Mouse (Mus musculus) stomach, postnatal 0 days (tissue): ENCODE measurements around the gene Ngly1.

Source experiments
- CTCF ChIP-seq: IDR thresholded peaks from 2 replicates; pipeline ENCODE4 v1.5.1; 2016; ENCODE audit warnings: antibody characterized with exemption, low read depth, mild to moderate bottlenecking, moderate library complexity
- EP300 ChIP-seq: optimal IDR thresholded peaks from 2 replicates; pipeline ENCODE3; 2016; ENCODE audit warnings: antibody characterized with exemption

GRCm38 (mm10) chr14:16292371-16292770 is 43.3 kb downstream of the Ngly1 start:
- no peak for TF ChIP-seq CTCF
- no peak for TF ChIP-seq EP300
